Mouse (Mus musculus) common myeloid progenitor, adult 5-6 weeks (primary cell): ENCODE measurements around the gene Slc13a5. TPM values are rescaled to one million over a fixed set of nuclear protein-coding genes. Genes with fewer than 3 reads are reported as not detected.

ENCODE experiments used
- ATAC-seq: replicated peaks from 2 replicates; pipeline ENCODE4 v1.8.0; 2016; ENCODE audit warnings: low read depth, mild to moderate bottlenecking, moderate TSS enrichment, inconsistent platforms; ENCODE audit not compliant: poor library complexity, severe bottlenecking
- total RNA-seq: library from RNA; stranded (forward); fragments of 200-1000, 187-1606 nt; gene quantifications from 2 replicates; pipeline ENCODE4 v1.2.3, GENCODE M21; 2017

Gene Slc13a5
- total RNA-seq, 1 experiment from 2014 or later: not detected

GRCm38 (mm10) chr11:72207204-72207833, 59.7 kb downstream of the Slc13a5 start, which contains the start of the genes 4933427D14Rik and Txndc17:
4933427D14Rik (minus strand) TSS chr11:72207459.
Txndc17 (plus strand) TSS chr11:72207547.
- ATAC-seq: peak; percentile 94

DNA sequence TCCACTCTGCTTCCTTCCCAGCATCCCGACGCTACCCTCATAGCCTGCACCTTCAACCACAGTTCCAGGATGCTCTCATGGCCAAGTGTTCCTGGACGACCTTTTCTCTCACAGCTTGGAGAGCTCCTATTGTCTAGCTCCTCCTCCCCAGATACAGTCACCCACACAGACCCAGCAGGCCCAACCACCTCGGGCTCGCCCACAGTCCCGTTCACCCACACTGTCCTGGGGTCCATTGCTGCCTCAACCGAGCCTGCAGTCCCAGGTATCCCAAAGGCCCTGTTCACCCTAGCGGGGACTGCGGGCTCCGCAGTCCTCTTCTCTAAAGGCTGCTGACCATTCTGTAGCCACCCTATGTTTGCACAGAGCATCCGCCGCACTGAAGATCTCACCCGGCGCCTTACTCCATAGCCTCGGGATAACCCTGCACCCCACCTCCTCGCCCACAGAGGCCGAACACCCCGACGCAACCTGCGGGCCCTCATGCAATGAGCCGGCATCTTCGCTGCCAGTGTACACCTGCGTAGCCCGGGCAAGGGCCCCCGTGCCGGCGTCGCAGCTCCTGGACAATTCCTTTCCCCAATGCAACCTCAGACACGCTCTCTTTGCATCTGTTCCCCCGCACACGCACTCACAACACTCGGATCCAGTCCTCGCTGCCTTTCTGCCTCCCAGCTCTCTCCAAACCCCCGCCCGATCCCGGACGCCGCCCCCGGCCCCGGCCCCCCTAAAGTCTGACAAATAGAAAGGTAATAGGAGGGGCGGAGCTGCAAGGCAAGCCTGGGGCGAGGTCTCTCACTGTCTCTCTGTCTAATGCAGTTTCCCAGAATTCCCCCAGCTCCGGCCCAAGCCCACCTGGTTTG, 60.5 kb downstream of the Slc13a5 start, which contains the start of gene Gm43951:
Gene Gm43951 (minus strand): TSS at position 500 of the 863 bp plus-strand sequence.
- ATAC-seq: peak; percentile 34

GRCm38 (mm10) chr11:72205256-72205655, 61.8 kb downstream of the Slc13a5 start:
- ATAC-seq: no peak

GRCm38 (mm10) chr11:72203440-72203839, 63.6 kb downstream of the Slc13a5 start:
- no peak for ATAC-seq

GRCm38 (mm10) chr11:72196506-72196905, 70.5 kb downstream of the Slc13a5 start:
- no peak for ATAC-seq

DNA sequence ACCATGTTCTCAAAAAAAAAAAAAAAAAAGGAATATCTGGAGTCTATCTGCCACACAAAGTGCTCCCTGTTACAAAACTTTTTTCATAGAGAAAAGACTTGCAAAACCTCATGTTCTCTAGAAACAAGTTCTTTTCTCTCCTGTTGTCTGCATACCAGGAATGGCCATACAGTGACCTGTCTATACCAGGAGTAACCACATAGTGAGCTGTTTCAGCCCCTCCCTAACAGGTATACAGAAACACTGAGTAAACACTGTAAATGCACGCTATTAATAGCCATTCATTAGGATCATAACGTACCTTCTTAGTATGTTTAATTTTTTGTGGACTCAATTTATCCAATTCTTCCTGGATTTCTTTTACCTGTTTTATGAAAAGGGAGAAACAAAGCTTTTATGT, 72.8 kb downstream of the Slc13a5 start:
- ATAC-seq: no peak

Other genes starting within 250 kb of the Slc13a5 start
- gene Aipl1, start 229.7 kb downstream of the Slc13a5 start, total RNA-seq: 0.44 and 1.2 TPM in 2 replicates
- 14.9 and 16.1 TPM in 2 replicates for gene Pimreg, start 225.2 kb downstream of the Slc13a5 start, total RNA-seq
- gene Pitpnm3, start 131.4 kb downstream of the Slc13a5 start, total RNA-seq: not detected in 2 replicates
- gene Gm43951, start 60.4 kb downstream of the Slc13a5 start, total RNA-seq: 0.46 TPM in 1 of 2 replicates, not detected in the other
- gene 4933427D14Rik, start 59.8 kb downstream of the Slc13a5 start, total RNA-seq: 21.7 and 39.7 TPM in 2 replicates
- 41.7 and 43.9 TPM in 2 replicates for gene Txndc17, start 59.7 kb downstream of the Slc13a5 start, total RNA-seq
- 10.1 and 17.1 TPM in 2 replicates for gene Med31, start 51.6 kb downstream of the Slc13a5 start, total RNA-seq
- gene Xaf1, start 34.4 kb upstream of the Slc13a5 start, total RNA-seq: 12.7 and 14.6 TPM in 2 replicates
- gene Fbxo39, start 47.2 kb upstream of the Slc13a5 start, total RNA-seq: not detected in 2 replicates
- gene Tekt1, start 95.2 kb upstream of the Slc13a5 start, total RNA-seq: 0.18 TPM in 1 of 2 replicates, not detected in the other
- 0.23 TPM in 1 of 2 replicates, not detected in the other for gene Smtnl2, start 144.5 kb upstream of the Slc13a5 start, total RNA-seq
- not detected in 2 replicates for gene Ggt6, start 168.3 kb upstream of the Slc13a5 start, total RNA-seq
- 138 and 260 TPM in 2 replicates for gene Mybbp1a, start 174.1 kb upstream of the Slc13a5 start, total RNA-seq
- 38.1 and 49.9 TPM in 2 replicates for gene Spns2, start 222.7 kb upstream of the Slc13a5 start, total RNA-seq